Mouse (Mus musculus): ENCODE measurements around the gene Hoxa2. TPM values are rescaled to one million over a fixed set of nuclear protein-coding genes. Genes with fewer than 3 reads are reported as not detected.

The Hoxa2 gene
- polyA plus RNA-seq, 1 experiment from 2014 or later: 3.3 TPM

DNA sequence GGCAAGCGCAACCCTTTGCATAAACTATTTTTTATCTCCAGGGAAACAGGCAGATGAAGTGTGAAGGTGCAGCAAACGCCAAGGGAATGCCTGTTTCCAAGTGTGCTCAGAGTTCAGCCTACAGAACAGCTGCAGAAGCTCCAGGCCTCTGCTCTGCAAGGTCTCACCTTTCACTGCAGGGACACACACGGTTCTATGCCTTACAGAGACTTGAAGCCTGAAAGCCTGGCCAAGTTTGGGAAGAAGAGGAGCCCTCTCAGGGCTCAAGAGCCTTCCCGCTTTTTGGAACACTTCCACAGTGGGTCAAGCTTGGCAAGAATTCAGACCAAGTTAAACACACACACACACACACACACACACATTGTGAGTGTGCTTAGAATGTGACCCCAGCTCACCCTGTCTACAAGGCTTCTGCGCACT, 24.6 kb upstream of the Hoxa2 start:
- H3K4me2 ChIP-seq (replicated peaks; ENCODE audit: low read depth): peak overlapping the region; percentile 1; the same call in 1 of the 2 replicates
- H3K4me3 ChIP-seq (ENCODE audit: low read depth, low read length): no peak overlapping the region
- H3K4me1 ChIP-seq (replicated peaks; ENCODE audit: control insufficient read depth, insufficient read depth, low read length): peaks cover 14% of the 10 kb centered on the region; the same call in 1 of the 2 replicates
- no peaks in the 10 kb centered on the region for H3K36me3 ChIP-seq (ENCODE audit: control insufficient read depth, insufficient read depth)
- H3K27ac ChIP-seq (ENCODE audit: low read depth, low read length): 0 out of 2 replicates have a peak overlapping the region, but pooled peaks have one; percentile 85
- 0 out of 2 replicates have a peak, but pooled peaks cover 4% of the 10 kb centered on the region for H3K27me3 ChIP-seq (replicated peaks; ENCODE audit: control insufficient read depth, insufficient read depth, low read length)
- no peaks in the 10 kb centered on the region for H3K9me3 ChIP-seq (ENCODE audit: control insufficient read depth)
- no peak overlapping the region for H3K9ac ChIP-seq (ENCODE audit: low read depth, low read length)
- TF ChIP-seq CTCF (IDR thresholded peaks at IDR 0.05; ENCODE audit: low read depth): no peak
- ATAC-seq: no peak
- 50% methylated on average over 5 of the region's 5 CpGs for WGBS

DNA sequence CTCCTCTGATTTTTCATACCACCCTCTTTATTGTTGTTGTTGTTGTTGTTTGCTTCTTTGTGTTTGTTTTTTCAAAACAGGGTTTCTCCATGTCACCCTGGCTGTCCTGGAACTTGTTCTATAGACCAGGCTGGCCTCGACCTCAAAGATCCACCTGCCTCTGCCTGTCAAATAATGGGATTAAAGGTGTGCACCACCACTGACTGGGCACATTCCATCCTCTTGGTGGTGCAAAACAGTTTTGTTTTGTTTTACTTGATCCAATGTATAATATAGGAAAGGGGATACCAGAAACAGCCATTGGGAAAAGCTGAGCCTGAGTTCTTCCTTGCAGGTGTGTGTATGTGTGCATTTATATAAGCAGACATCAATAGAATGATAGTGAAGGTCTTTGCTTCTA, 21.9 kb upstream of the Hoxa2 start:
- 0 out of 2 replicates have a peak, but pooled peaks cover 4% of the 10 kb centered on the region for H3K27me3 ChIP-seq (replicated peaks; ENCODE audit: control insufficient read depth, insufficient read depth, low read length)
- ATAC-seq: no peak
- H3K4me2 ChIP-seq (replicated peaks; ENCODE audit: low read depth): no peak overlapping the region
- H3K9me3 ChIP-seq (ENCODE audit: control insufficient read depth): no peaks in the 10 kb centered on the region
- no peak overlapping the region for H3K4me3 ChIP-seq (ENCODE audit: low read depth, low read length)
- H3K27ac ChIP-seq (ENCODE audit: low read depth, low read length): no peak overlapping the region
- 66% methylated on average over 1 of the region's 1 CpGs for WGBS
- H3K36me3 ChIP-seq (ENCODE audit: control insufficient read depth, insufficient read depth): no peaks in the 10 kb centered on the region
- peaks cover 14% of the 10 kb centered on the region; the same call in 1 of the 2 replicates for H3K4me1 ChIP-seq (replicated peaks; ENCODE audit: control insufficient read depth, insufficient read depth, low read length)
- H3K9ac ChIP-seq (ENCODE audit: low read depth, low read length): no peak overlapping the region
- TF ChIP-seq CTCF (IDR thresholded peaks at IDR 0.05; ENCODE audit: low read depth): peak; percentile 47; the same call in 1 of the 2 replicates

DNA sequence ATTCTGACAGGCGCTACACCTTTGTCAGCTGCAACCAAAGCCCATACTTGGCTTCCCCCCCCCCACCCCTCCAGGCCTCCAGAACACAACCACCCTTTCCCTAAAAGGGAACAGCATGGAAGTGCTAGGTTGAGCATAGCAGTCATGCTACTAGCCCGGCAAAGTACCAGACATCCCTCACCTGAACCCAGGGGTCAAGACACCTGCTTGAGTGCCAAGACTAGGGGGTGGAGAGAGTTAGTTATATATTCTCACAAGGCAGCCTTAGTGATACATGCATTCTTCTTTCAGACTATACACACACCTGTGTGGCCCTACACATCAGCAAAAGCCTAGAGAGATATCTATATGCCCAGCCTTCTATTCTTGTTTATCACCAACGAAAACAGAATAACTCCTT, 21.2 kb upstream of the Hoxa2 start:
- Histone ChIP-seq H3K9ac (ENCODE audit: low read depth, low read length) (no peak overlapping the region), H3K4me3 (ENCODE audit: low read depth, low read length) (no peak overlapping the region), H3K4me1 (replicated peaks; ENCODE audit: control insufficient read depth, insufficient read depth, low read length) (peaks cover 14% of the 10 kb centered on the region; the same call in 1 of the 2 replicates), H3K36me3 (ENCODE audit: control insufficient read depth, insufficient read depth) (no peaks in the 10 kb centered on the region), H3K9me3 (ENCODE audit: control insufficient read depth) (no peaks in the 10 kb centered on the region), H3K27me3 (replicated peaks; ENCODE audit: control insufficient read depth, insufficient read depth, low read length) (0 out of 2 replicates have a peak, but pooled peaks cover 4% of the 10 kb centered on the region), H3K4me2 (replicated peaks; ENCODE audit: low read depth) (peak overlapping the region; percentile 51), H3K27ac (ENCODE audit: low read depth, low read length) (no peak overlapping the region)
- no peak for ATAC-seq
- TF ChIP-seq CTCF (IDR thresholded peaks at IDR 0.05; ENCODE audit: low read depth): no peak
- 55% methylated on average over 3 of the region's 3 CpGs for WGBS

DNA sequence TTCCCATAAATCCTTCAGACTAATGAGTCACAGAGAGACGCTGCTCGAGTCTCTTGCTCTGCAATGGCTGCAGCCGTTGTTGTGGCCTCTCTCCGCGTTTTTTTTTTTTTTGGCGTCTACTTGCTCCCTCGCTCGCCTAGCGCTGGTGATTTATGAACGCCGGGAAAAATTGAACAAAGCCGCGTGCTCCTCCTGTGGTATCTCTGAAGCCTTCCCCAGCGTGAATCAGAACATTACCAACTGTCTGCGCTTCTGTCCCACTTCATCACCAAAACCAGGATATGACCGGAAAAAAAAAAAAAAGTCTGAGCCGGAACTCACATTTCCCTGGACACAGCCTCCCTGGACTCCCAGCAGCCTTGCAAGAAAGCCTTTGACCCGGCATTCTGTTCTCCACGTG, 20.6 kb upstream of the Hoxa2 start:
- peak overlapping the region; percentile 17; the same call in 1 of the 2 replicates for H3K4me3 ChIP-seq (ENCODE audit: low read depth, low read length)
- no peaks in the 10 kb centered on the region for H3K9me3 ChIP-seq (ENCODE audit: control insufficient read depth)
- no peak overlapping the region for H3K27ac ChIP-seq (ENCODE audit: low read depth, low read length)
- H3K27me3 ChIP-seq (replicated peaks; ENCODE audit: control insufficient read depth, insufficient read depth, low read length): 0 out of 2 replicates have a peak, but pooled peaks cover 4% of the 10 kb centered on the region
- peak overlapping the region; percentile 51 for H3K4me2 ChIP-seq (replicated peaks; ENCODE audit: low read depth)
- TF ChIP-seq CTCF (IDR thresholded peaks at IDR 0.05; ENCODE audit: low read depth): no peak
- H3K9ac ChIP-seq (ENCODE audit: low read depth, low read length): no peak overlapping the region
- no peaks in the 10 kb centered on the region for H3K36me3 ChIP-seq (ENCODE audit: control insufficient read depth, insufficient read depth)
- WGBS: 6% methylated on average over 19 of the region's 19 CpGs
- H3K4me1 ChIP-seq (replicated peaks; ENCODE audit: control insufficient read depth, insufficient read depth, low read length): peaks cover 13% of the 10 kb centered on the region; the same call in 1 of the 2 replicates
- ATAC-seq: no peak

DNA sequence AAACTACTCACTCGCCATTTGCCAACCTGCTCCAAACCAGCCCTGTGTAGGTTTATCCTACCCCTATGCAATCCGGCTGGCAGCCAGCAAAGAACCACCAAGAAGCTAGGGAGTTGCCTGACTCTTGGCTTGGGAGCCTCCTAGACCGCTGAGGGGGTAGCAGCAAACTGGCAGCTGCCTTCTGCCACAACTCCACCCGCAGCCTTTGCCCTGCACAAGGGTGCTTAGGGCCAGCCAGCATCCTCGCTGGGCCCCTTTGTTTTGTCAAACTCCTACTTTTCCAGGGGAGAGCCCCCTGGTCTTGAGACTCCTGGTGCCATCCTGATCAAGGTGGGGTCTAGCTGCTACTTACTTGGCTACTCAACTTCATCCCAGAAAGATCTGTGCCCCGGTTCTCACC, 20.0 kb upstream of the Hoxa2 start:
- WGBS: 39% methylated on average over 6 of the region's 6 CpGs
- no peak for TF ChIP-seq CTCF (IDR thresholded peaks at IDR 0.05; ENCODE audit: low read depth)
- 0 out of 2 replicates have a peak, but pooled peaks cover 8% of the 10 kb centered on the region for H3K4me1 ChIP-seq (replicated peaks; ENCODE audit: control insufficient read depth, insufficient read depth, low read length)
- H3K27me3 ChIP-seq (replicated peaks; ENCODE audit: control insufficient read depth, insufficient read depth, low read length): 0 out of 2 replicates have a peak, but pooled peaks cover 4% of the 10 kb centered on the region
- H3K36me3 ChIP-seq (ENCODE audit: control insufficient read depth, insufficient read depth): no peaks in the 10 kb centered on the region
- H3K9ac ChIP-seq (ENCODE audit: low read depth, low read length): no peak overlapping the region
- ATAC-seq: no peak
- no peaks in the 10 kb centered on the region for H3K9me3 ChIP-seq (ENCODE audit: control insufficient read depth)
- H3K27ac ChIP-seq (ENCODE audit: low read depth, low read length): no peak overlapping the region
- H3K4me3 ChIP-seq (ENCODE audit: low read depth, low read length): no peak overlapping the region
- H3K4me2 ChIP-seq (replicated peaks; ENCODE audit: low read depth): peak overlapping the region; percentile 51

DNA sequence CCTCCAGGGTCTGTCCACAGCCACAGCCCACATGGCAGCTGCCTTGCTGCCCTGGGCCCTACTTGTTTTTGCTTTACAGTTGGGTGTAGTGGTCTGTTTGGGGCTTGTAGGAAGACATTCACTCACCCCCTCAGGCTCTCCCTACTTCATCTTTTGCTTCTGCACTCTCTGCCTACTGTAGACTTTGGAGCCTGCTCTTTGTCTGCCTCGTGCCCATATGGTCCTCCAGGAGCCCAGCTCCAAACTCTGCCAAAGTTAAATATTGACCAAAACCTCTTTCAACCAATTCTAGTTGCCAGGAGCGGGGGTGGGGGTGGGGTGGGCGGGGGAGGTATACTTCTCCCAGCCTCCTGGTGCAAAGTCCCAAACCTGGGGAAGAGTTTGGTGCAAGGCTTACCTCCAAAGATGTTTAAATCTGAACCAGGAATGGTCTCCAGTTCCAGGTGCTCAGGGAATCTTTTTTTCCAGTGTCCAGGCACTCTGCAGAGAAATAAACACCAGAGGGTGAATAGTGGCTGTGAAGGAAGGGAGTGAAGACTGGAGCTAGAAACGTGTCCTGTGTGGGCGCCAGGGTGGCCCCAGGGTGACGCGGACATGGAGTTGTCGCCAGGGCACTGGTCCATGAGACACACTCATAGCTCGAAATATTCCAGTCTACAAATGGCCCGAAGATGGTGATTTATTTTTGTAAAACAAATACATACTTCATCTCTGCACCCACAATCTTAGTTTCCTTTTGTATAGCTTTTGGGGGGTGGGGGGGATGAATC, 18.9 kb upstream of the Hoxa2 start:
- 19% methylated on average over 10 of the region's 10 CpGs for WGBS
- Histone ChIP-seq H3K4me1 (replicated peaks; ENCODE audit: control insufficient read depth, insufficient read depth, low read length) (0 out of 2 replicates have a peak, but pooled peaks cover 3% of the 10 kb centered on the region), H3K27ac (ENCODE audit: low read depth, low read length) (peak overlapping the region; percentile 24; the same call in 1 of the 2 replicates), H3K4me3 (ENCODE audit: low read depth, low read length) (0 out of 2 replicates have a peak overlapping the region, but pooled peaks have one; percentile 13), H3K4me2 (replicated peaks; ENCODE audit: low read depth) (peak overlapping the region; percentile 51), H3K9ac (ENCODE audit: low read depth, low read length) (no peak overlapping the region), H3K36me3 (ENCODE audit: control insufficient read depth, insufficient read depth) (no peaks in the 10 kb centered on the region), H3K27me3 (replicated peaks; ENCODE audit: control insufficient read depth, insufficient read depth, low read length) (0 out of 2 replicates have a peak, but pooled peaks cover 9% of the 10 kb centered on the region), H3K9me3 (ENCODE audit: control insufficient read depth) (no peaks in the 10 kb centered on the region)
- peak; percentile 51 for ATAC-seq
- TF ChIP-seq CTCF (IDR thresholded peaks at IDR 0.05; ENCODE audit: low read depth): no peak

Data from intestine, postnatal 0 days (tissue).